Mouse (Mus musculus): ENCODE results near the gene Smad1. TPM values are rescaled to one million over a fixed set of nuclear protein-coding genes. Genes with fewer than 3 reads are reported as not detected.
"Not testable (repeated sequence)": the region's sequence is repeated elsewhere in the genome, so short reads cannot be mapped to it uniquely, and the experiment has no call there.

Smad1 gene
- 26.1 and 27.2 TPM in 2 replicates for polyA plus RNA-seq (2014; fragmentation: Nextera tagmentation; extraction: Ambion mirVana)

DNA sequence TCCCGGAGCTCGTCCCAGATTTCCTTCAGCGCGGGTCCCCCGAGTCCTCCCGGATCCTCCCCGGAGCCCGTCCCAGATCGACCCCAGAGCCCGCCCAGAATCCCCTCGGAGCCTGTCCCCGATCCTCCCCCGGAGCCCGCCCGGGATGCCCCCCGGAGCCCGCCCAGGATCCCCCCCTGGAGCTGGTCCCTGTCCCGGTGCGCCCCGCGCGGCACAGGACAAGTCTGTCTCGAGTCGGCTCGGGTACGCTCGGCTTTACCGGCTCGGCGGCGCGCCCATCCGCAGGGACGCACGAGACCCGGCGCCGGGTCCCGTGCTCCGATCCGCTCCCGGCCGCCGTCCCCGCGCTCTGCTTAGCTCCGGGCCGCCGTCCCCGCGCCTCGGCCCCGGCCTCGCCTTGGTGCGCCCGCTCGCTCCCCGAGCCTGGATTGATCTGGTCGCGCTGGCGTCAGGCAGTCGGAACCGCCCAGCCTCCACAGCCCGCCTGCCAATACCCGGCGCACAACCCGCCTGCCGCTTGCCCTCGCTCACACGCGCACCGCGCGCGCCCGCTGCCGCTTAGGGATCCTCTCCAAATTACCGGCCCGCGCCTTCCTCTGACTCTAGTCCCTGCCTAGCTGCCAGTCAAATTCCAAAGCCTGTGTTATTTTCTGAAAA, at the start of gene Smad1:
Smad1 (minus strand) TSS at position 525 of the 657 bp plus-strand sequence.
- H3K9me3 ChIP-seq (ENCODE audit: control insufficient read depth, low read length): no peaks in the 10 kb centered on the region
- ATAC-seq (ENCODE audit: insufficient number of reproducible peaks, insufficient read depth, low FRiP score, low read depth): peak; percentile 90
- H3K9ac ChIP-seq (ENCODE audit: low read length): peak within 1 kb of the TSS; percentile 98
- no peaks in the 10 kb centered on the region for H3K36me3 ChIP-seq (ENCODE audit: control insufficient read depth, insufficient read depth, low read length)
- peaks cover 9 to 12% of the 10 kb centered on the region in 2 experiments for H3K4me1 ChIP-seq (ENCODE audit: control insufficient read depth in 2 of 2, insufficient read depth in 2 of 2, low read length in 2 of 2)
- peak within 1 kb of the TSS; percentile 73 for H3K4me2 ChIP-seq (ENCODE audit: low read length)
- H3K27ac ChIP-seq (replicated peaks in 1 of 2; ENCODE audit: control insufficient read depth in 1 of 2, insufficient read depth in 1 of 2, low read depth in 2 of 2, low read length in 2 of 2): peak within 1 kb of the TSS; percentile 81 to 95
- under 1% methylated on average over 68 of the region's 80 CpGs for WGBS
- H3K4me3 ChIP-seq (ENCODE audit: control insufficient read depth in 1 of 2, insufficient read depth in 1 of 2, low read depth in 1 of 2, low read length in 2 of 2): peak within 1 kb of the TSS; percentile 92 to 93
- no peaks in the 10 kb centered on the region for H3K27me3 ChIP-seq (ENCODE audit: control insufficient read depth, insufficient read depth, low read length)

- H3K9me3 ChIP-seq (ENCODE audit: control insufficient read depth, low read length): no peaks in the 10 kb centered on the region
- H3K4me3 ChIP-seq (ENCODE audit: control insufficient read depth in 1 of 2, insufficient read depth in 1 of 2, low read depth in 1 of 2, low read length in 2 of 2): no peak overlapping the region
- H3K9ac ChIP-seq (ENCODE audit: low read length): no peak overlapping the region
- no peak overlapping the region for H3K27ac ChIP-seq (replicated peaks in 1 of 2; ENCODE audit: control insufficient read depth in 1 of 2, insufficient read depth in 1 of 2, low read depth in 2 of 2, low read length in 2 of 2)
- 73% methylated on average over 10 of the region's 10 CpGs for WGBS
- H3K36me3 ChIP-seq (ENCODE audit: control insufficient read depth, insufficient read depth, low read length): no peaks in the 10 kb centered on the region
- H3K27me3 ChIP-seq (ENCODE audit: control insufficient read depth, insufficient read depth, low read length): no peaks in the 10 kb centered on the region
- no peak for ATAC-seq (ENCODE audit: insufficient number of reproducible peaks, insufficient read depth, low FRiP score, low read depth)
- H3K4me1 ChIP-seq (ENCODE audit: control insufficient read depth in 2 of 2, insufficient read depth in 2 of 2, low read length in 2 of 2): no peaks in the 10 kb centered on the region
- H3K4me2 ChIP-seq (ENCODE audit: low read length): no peak overlapping the region
Measured at GRCm38 (mm10) chr8:79447260-79447853, 48.0 kb upstream of the Smad1 start.

GRCm38 (mm10) chr8:79443460-79444098, 44.3 kb upstream of the Smad1 start:
- H3K36me3 ChIP-seq (ENCODE audit: control insufficient read depth, insufficient read depth, low read length): no peaks in the 10 kb centered on the region
- no peak for ATAC-seq (ENCODE audit: insufficient number of reproducible peaks, insufficient read depth, low FRiP score, low read depth)
- WGBS: 79% methylated on average over 14 of the region's 14 CpGs

GRCm38 (mm10) chr8:79433953-79434500, 34.7 kb upstream of the Smad1 start:
- ATAC-seq (ENCODE audit: insufficient number of reproducible peaks, insufficient read depth, low FRiP score, low read depth): no peak
- no peak overlapping the region for H3K9ac ChIP-seq (ENCODE audit: low read length)
- 79% methylated on average over 4 of the region's 4 CpGs for WGBS

More at GRCm38 (mm10) chr8:79443460-79444098, 44.3 kb upstream of the Smad1 start:
- no peaks in the 10 kb centered on the region for H3K9me3 ChIP-seq (ENCODE audit: control insufficient read depth, low read length)
- no peak overlapping the region for H3K9ac ChIP-seq (ENCODE audit: low read length)
- no peak overlapping the region for H3K27ac ChIP-seq (replicated peaks in 1 of 2; ENCODE audit: control insufficient read depth in 1 of 2, insufficient read depth in 1 of 2, low read depth in 2 of 2, low read length in 2 of 2)
- H3K4me1 ChIP-seq (ENCODE audit: control insufficient read depth in 2 of 2, insufficient read depth in 2 of 2, low read length in 2 of 2): no peaks in the 10 kb centered on the region
- H3K4me3 ChIP-seq (ENCODE audit: control insufficient read depth in 1 of 2, insufficient read depth in 1 of 2, low read depth in 1 of 2, low read length in 2 of 2): no peak overlapping the region
- no peaks in the 10 kb centered on the region for H3K27me3 ChIP-seq (ENCODE audit: control insufficient read depth, insufficient read depth, low read length)
- no peak overlapping the region for H3K4me2 ChIP-seq (ENCODE audit: low read length)

GRCm38 (mm10) chr8:79414907-79415306, 15.6 kb upstream of the Smad1 start:
- WGBS: 45% methylated on average over 5 of the region's 5 CpGs
- H3K27ac ChIP-seq (replicated peaks in 1 of 2; ENCODE audit: control insufficient read depth in 1 of 2, insufficient read depth in 1 of 2, low read depth in 2 of 2, low read length in 2 of 2): peak overlapping the region; percentile 3 to 8; a peak in 2 of 4 replicates
- no peak for ATAC-seq (ENCODE audit: insufficient number of reproducible peaks, insufficient read depth, low FRiP score, low read depth)

More at GRCm38 (mm10) chr8:79433953-79434500, 34.7 kb upstream of the Smad1 start:
- Histone ChIP-seq H3K27ac (replicated peaks in 1 of 2; ENCODE audit: control insufficient read depth in 1 of 2, insufficient read depth in 1 of 2, low read depth in 2 of 2, low read length in 2 of 2) (no peak overlapping the region), H3K9me3 (ENCODE audit: control insufficient read depth, low read length) (no peaks in the 10 kb centered on the region), H3K36me3 (ENCODE audit: control insufficient read depth, insufficient read depth, low read length) (no peaks in the 10 kb centered on the region), H3K4me2 (ENCODE audit: low read length) (no peak overlapping the region), H3K4me3 (ENCODE audit: control insufficient read depth in 1 of 2, insufficient read depth in 1 of 2, low read depth in 1 of 2, low read length in 2 of 2) (no peak overlapping the region), H3K27me3 (ENCODE audit: control insufficient read depth, insufficient read depth, low read length) (no peaks in the 10 kb centered on the region), H3K4me1 (ENCODE audit: control insufficient read depth in 2 of 2, insufficient read depth in 2 of 2, low read length in 2 of 2) (no peaks in the 10 kb centered on the region)

GRCm38 (mm10) chr8:79410501-79410900, 11.2 kb upstream of the Smad1 start:
- H3K27ac ChIP-seq (replicated peaks in 1 of 2; ENCODE audit: control insufficient read depth in 1 of 2, insufficient read depth in 1 of 2, low read depth in 2 of 2, low read length in 2 of 2): no peak overlapping the region
- no peak overlapping the region for H3K9ac ChIP-seq (ENCODE audit: low read length)
- H3K4me1 ChIP-seq (ENCODE audit: control insufficient read depth in 2 of 2, insufficient read depth in 2 of 2, low read length in 2 of 2): 0 out of 4 replicates have a peak, but pooled peaks cover 0 to 3% of the 10 kb centered on the region in 2 experiments
- no peaks in the 10 kb centered on the region for H3K36me3 ChIP-seq (ENCODE audit: control insufficient read depth, insufficient read depth, low read length)
- H3K27me3 ChIP-seq (ENCODE audit: control insufficient read depth, insufficient read depth, low read length): no peaks in the 10 kb centered on the region
- H3K9me3 ChIP-seq (ENCODE audit: control insufficient read depth, low read length): 0 out of 2 replicates have a peak, but pooled peaks cover 3% of the 10 kb centered on the region
- no peak overlapping the region for H3K4me2 ChIP-seq (ENCODE audit: low read length)
- no peak for ATAC-seq (ENCODE audit: insufficient number of reproducible peaks, insufficient read depth, low FRiP score, low read depth)
- H3K4me3 ChIP-seq (ENCODE audit: control insufficient read depth in 1 of 2, insufficient read depth in 1 of 2, low read depth in 1 of 2, low read length in 2 of 2): no peak overlapping the region
- 62% methylated on average over 1 of the region's 1 CpGs for WGBS

More at GRCm38 (mm10) chr8:79414907-79415306, 15.6 kb upstream of the Smad1 start:
- H3K27me3 ChIP-seq (ENCODE audit: control insufficient read depth, insufficient read depth, low read length): no peaks in the 10 kb centered on the region
- no peaks in the 10 kb centered on the region for H3K36me3 ChIP-seq (ENCODE audit: control insufficient read depth, insufficient read depth, low read length)
- 0 out of 4 replicates have a peak, but pooled peaks cover 0 to 3% of the 10 kb centered on the region in 2 experiments for H3K4me1 ChIP-seq (ENCODE audit: control insufficient read depth in 2 of 2, insufficient read depth in 2 of 2, low read length in 2 of 2)
- H3K4me2 ChIP-seq (ENCODE audit: low read length): no peak overlapping the region
- H3K9ac ChIP-seq (ENCODE audit: low read length): no peak overlapping the region
- H3K9me3 ChIP-seq (ENCODE audit: control insufficient read depth, low read length): 0 out of 2 replicates have a peak, but pooled peaks cover 3% of the 10 kb centered on the region
- H3K4me3 ChIP-seq (ENCODE audit: control insufficient read depth in 1 of 2, insufficient read depth in 1 of 2, low read depth in 1 of 2, low read length in 2 of 2): no peak overlapping the region

DNA sequence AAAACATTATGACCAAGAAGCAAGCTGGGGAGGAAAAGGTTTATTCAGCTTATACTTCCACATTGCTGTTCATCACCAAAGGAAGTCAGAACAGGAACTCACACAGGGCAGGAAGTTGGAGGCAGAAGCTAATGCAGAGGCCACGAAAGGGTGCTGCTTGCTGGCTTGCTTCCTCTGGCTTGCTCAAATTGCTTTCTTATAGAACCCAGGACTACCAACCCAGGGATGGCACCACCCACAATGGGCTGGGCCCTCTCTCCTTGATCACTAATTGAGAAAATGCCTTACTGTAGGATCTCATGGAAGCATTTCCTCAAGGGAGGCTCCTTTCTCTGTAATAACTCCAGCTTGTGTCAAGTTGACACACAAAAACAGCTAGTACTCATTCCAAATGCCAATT, 8.0 kb upstream of the Smad1 start:
- not testable (repeated sequence) for ATAC-seq (ENCODE audit: insufficient number of reproducible peaks, insufficient read depth, low FRiP score, low read depth); H3K9me3 ChIP-seq (ENCODE audit: control insufficient read depth, low read length); H3K27ac ChIP-seq (replicated peaks in 1 of 2; ENCODE audit: control insufficient read depth in 1 of 2, insufficient read depth in 1 of 2, low read depth in 2 of 2, low read length in 2 of 2); H3K4me3 ChIP-seq (ENCODE audit: control insufficient read depth in 1 of 2, insufficient read depth in 1 of 2, low read depth in 1 of 2, low read length in 2 of 2); H3K36me3 ChIP-seq (ENCODE audit: control insufficient read depth, insufficient read depth, low read length); H3K4me2 ChIP-seq (ENCODE audit: low read length); H3K27me3 ChIP-seq (ENCODE audit: control insufficient read depth, insufficient read depth, low read length); H3K4me1 ChIP-seq (ENCODE audit: control insufficient read depth in 2 of 2, insufficient read depth in 2 of 2, low read length in 2 of 2); H3K9ac ChIP-seq (ENCODE audit: low read length)
- WGBS: 62% methylated on average over 1 of the region's 1 CpGs
